Mouse (Mus musculus) brain, embryonic 14.5 days (tissue): ENCODE measurements at regions not wholly inside any gene's neighbourhood (a gene's known extent, or its start where the extent isn't known, plus 50 kb on each side); places are given as distances from the start of the nearest gene placed in this dataset.
A peak's percentile ranks its signal among the peaks of the same experiment; 100 is the strongest.

Source experiments
- DNase-seq: peaks from one replicate; pipeline ENCODE4 v3.0.0-alpha.2; 2011; ENCODE audit warnings: low read depth
- CTCF ChIP-seq: fragments of 200-500 bp; IDR thresholded peaks from 2 replicates; pipeline ENCODE4 v1.5.1; 2012; ENCODE audit warnings: inconsistent platforms, mild to moderate bottlenecking, moderate library complexity, borderline replicate concordance; ENCODE audit not compliant: insufficient read depth, insufficient read length; ENCODE audit errors: extremely low read depth
- POLR2A ChIP-seq: fragments of 200-500 bp; IDR thresholded peaks from 2 replicates; pipeline ENCODE4 v1.6.1; 2012; ENCODE audit warnings: mild to moderate bottlenecking, inconsistent platforms, borderline replicate concordance; ENCODE audit not compliant: poor library complexity, insufficient read depth, insufficient read length, severe bottlenecking; ENCODE audit errors: extremely low read depth

DNA sequence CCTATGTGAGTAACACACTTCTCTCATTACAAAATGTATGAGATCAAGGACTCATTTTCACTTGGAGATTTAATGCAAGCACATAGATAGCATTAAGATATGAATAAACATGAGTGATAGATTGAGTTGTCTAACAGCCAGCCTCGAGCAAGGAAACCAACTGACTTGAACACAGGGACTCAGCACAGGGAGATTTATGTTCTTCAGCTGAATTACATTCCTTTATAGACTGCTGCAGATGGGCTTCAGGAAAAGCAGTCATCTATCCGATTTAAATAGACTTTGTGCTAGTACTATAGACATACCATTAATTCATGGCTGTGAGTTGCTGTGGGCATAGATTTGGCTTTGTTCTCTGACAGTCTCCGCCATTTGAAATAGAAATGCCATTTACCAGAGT lies 661.9 kb downstream of the Cenpc1 start:
- no peak for TF ChIP-seq POLR2A
- no peak for TF ChIP-seq CTCF
- peak; percentile 37 for DNase-seq

DNA sequence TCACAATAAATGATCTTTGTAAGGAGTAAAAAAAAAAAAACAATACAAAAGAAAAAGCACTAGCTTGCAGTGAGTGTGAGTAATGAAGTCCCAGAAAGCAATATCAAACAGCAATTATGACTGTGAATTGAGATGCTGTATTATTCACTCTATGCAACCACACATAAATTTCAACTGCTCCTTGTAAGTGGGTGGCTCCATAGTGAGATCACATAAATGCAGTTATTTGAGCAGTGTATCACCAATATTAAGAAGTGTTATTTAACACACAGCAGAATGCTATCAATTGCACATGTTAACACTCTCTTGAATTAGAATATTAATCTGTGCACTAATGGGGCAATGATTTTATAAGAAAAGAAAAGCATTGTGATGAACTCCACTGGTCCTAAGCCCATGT lies 705.0 kb downstream of the Cenpc1 start:
- TF ChIP-seq POLR2A (no peak), CTCF (no peak)
- peak; percentile 15 for DNase-seq

DNA sequence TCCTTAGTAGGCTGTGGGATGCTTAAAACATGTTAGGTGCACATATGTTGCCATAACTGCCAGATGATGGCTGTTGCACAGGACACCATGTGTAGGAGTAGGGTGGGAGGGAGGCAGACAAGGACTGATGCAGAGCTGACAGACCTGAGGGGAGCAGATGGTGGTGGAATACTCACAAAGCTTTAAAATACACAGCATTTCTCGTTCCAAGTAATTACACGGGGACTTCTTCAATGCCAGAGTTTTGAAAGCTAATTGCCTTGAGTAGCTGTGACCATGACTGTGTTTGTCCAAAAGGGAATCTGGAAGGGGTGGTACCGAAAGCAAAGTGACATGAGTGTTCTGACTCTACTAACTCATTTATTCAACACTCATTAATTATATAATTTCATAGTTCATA lies 718.6 kb downstream of the Cenpc1 start:
- peak; percentile 94 for DNase-seq
- TF ChIP-seq CTCF (no peak), POLR2A (no peak)

DNA sequence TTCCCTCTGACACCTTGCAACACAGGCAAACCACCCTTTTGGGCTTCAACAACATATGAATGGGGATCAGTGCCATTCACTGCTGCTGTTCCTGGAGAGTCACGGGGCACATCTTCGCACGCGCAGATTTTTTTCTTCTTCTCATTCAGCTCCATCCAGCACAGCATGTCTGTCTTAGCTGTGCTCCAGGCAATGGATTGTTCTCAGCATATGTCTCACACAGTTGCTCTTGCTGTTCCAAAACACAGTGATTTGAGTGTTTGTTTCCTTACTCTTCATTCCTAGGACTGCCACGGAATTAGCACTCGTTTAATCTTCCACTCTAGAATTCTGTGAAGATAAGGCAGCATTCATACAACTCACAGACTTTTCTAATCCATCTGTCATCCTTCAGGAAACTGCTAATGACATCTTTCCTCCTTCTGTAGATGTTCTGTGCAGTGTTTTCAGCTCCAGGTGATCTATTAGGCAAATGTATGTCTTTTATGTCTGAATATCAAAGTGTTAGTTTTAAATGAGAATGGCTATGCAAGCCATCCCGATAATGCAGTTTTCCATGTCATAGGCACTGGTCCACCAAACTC lies 719.2 kb downstream of the Cenpc1 start:
- peak; percentile 91 for DNase-seq

DNA sequence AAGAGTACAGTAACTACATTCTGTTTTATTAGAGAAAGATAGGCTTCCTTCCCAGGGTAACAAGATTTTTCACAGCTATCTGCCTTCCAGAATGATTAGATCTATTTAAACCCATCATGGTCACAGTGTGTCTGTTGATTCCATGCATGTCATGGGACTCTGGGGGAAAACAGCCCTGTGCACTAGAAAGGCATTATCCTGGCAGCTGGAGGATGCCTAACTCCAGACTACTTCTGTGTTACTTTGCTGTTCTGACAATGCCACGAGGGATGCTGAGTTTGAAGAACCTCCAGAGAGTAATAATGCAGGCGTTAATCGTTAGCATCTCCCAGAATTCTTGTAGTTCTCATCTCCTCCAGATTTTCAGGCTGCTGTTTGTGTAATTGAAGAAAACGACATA lies 724.0 kb downstream of the Cenpc1 start:
- TF ChIP-seq CTCF (no peak), POLR2A (no peak)
- DNase-seq = peak; percentile 43

More for the DNA sequence above, 719.2 kb downstream of the Cenpc1 start:
- TF ChIP-seq POLR2A = no peak
- no peak for TF ChIP-seq CTCF

DNA sequence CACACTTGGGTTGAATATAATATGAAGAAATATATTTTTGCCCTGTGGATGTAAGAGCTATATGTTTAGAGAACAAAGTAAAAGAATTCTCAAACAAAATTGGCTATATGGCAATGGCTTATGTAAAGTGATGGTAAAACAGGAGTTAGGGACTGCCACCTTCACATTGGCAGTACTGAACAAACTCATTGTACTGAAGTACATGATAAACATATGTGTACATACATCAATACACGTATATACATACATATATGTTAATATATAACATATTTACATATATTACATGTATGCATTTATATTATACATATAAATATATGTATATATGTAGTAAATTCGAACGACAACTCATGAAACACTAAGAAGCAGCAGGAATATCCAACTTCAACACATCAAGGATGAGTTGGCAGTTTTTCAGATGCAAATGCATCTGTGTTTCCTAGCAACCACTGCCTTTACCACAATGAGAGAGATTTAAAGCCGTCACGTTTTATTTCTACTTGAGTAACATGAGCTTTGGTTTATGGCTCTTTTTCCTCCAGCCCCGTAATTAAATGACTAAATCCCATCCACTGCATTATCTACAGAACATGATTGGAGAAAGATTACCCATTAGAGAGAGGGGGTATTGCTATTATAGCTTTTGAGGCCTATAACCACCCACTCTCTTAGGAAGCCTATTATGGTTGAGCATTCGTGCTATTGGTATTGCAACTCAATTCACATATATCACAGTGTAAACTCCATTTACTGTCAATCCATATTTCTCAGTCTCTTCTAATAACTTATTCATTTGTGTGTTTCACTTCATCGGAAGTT lies 727.5 kb downstream of the Cenpc1 start:
- no peak for TF ChIP-seq POLR2A
- no peak for TF ChIP-seq CTCF
- peak; percentile 90 for DNase-seq

DNA sequence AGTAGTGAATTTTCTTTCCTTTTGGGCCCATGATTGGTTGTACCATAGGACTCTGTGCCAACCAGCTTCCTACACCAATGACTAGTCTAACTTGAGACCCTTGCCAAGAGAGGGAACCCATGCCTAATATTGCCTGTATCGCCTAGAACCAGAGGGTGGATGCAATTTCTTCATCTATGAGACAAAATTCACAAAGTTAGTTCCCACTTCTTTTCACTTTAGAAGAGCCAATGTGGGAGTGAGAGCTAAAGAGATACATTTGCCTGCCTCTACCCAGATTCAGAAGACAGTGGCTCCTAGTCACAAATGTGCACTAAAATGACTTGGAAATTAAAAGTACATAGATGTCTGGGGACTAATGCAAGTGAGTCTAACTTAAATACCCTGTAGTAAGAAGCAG lies 728.4 kb downstream of the Cenpc1 start:
- DNase-seq = no peak
- TF ChIP-seq POLR2A = no peak
- no peak for TF ChIP-seq CTCF
